In genomic region chr1:105926871-105927270, GRCm38 (mm10) we compare ENCODE assay signal across 26 mouse cellular contexts.
"Had no signal": no experiment of that assay in that cellular context is flagged by ENCODE, and none has a peak within 500 bp of the region (broad histone marks: within the 10 kb centered on the region; RNA-seq: fewer than 3 reads in every experiment).

No protein-coding gene starts in this region.

- H3K27me3 ChIP-seq: heart, embryonic 13.5 days; heart, embryonic 15.5 days; hindbrain, embryonic 13.5 days; hindbrain, embryonic 15.5 days; kidney, embryonic 15.5 days; limb, embryonic 13.5 days; limb, embryonic 15.5 days; liver, embryonic 13.5 days; liver, embryonic 15.5 days had no signal

- H3K36me3 ChIP-seq: heart, embryonic 10.5 days; heart, embryonic 13.5 days; heart, embryonic 15.5 days; hindbrain, embryonic 13.5 days; hindbrain, embryonic 15.5 days; kidney, embryonic 15.5 days; limb, embryonic 13.5 days; limb, embryonic 15.5 days; liver, embryonic 13.5 days; liver, embryonic 15.5 days had no signal

- DNase-seq: gastrocnemius, postnatal 14 days; gastrocnemius, postnatal 36 days; heart, adult 18-20 months; heart, postnatal 14 days; heart, postnatal 36 days; kidney, adult 11 months; kidney, adult 2 months; kidney, adult 9 months; kidney, postnatal 14 days; kidney, postnatal 36 days; layer of hippocampus, adult 9-11 months; layer of hippocampus, postnatal 36 days; left cerebral cortex, postnatal 4 days; liver, embryonic 13.5 days had no signal

- H3K4me2 ChIP-seq: heart, embryonic 13.5 days; heart, embryonic 15.5 days; hindbrain, embryonic 13.5 days; hindbrain, embryonic 15.5 days; kidney, embryonic 15.5 days; limb, embryonic 13.5 days; limb, embryonic 15.5 days; liver, embryonic 13.5 days; liver, embryonic 15.5 days had no signal

- H3K9me3 ChIP-seq: heart, embryonic 10.5 days; heart, embryonic 13.5 days; heart, embryonic 15.5 days; hindbrain, embryonic 13.5 days; hindbrain, embryonic 15.5 days; kidney, embryonic 15.5 days; limb, embryonic 13.5 days; limb, embryonic 15.5 days; liver, embryonic 13.5 days; liver, embryonic 15.5 days had no signal

- ATAC-seq: hindbrain, postnatal 0 days; intestine, embryonic 16.5 days had no signal

- H3K4me3 ChIP-seq: heart, embryonic 10.5 days; heart, embryonic 13.5 days; heart, embryonic 15.5 days; hindbrain, embryonic 13.5 days; hindbrain, embryonic 15.5 days; kidney, embryonic 15.5 days; limb, embryonic 13.5 days; limb, embryonic 15.5 days; liver, embryonic 13.5 days; liver, embryonic 15.5 days had no signal

- H3K9ac ChIP-seq: heart, embryonic 13.5 days; heart, embryonic 15.5 days; hindbrain, embryonic 13.5 days; hindbrain, embryonic 15.5 days; kidney, embryonic 15.5 days; limb, embryonic 13.5 days; limb, embryonic 15.5 days; liver, embryonic 13.5 days; liver, embryonic 15.5 days had no signal

- H3K27ac ChIP-seq: heart, embryonic 10.5 days; heart, embryonic 13.5 days; heart, embryonic 15.5 days; hindbrain, embryonic 13.5 days; hindbrain, embryonic 15.5 days; hindbrain, postnatal 0 days; kidney, embryonic 15.5 days; kidney, postnatal 0 days; limb, embryonic 13.5 days; limb, embryonic 15.5 days; liver, embryonic 13.5 days; liver, embryonic 15.5 days had no signal

- H3K4me1 ChIP-seq: heart, embryonic 10.5 days; heart, embryonic 13.5 days; hindbrain, embryonic 13.5 days; hindbrain, embryonic 15.5 days; kidney, embryonic 15.5 days; limb, embryonic 13.5 days; limb, embryonic 15.5 days had no signal
